Mouse (Mus musculus) kidney, postnatal 14 days (tissue): ENCODE measurements around the gene Arid2.
"Not testable (repeated sequence)": the region's sequence is repeated elsewhere in the genome, so short reads cannot be mapped to it uniquely, and the experiment has no call there.

Experiments
- DNase-seq: peaks from one replicate; pipeline ENCODE4 v3.0.0; 2022; ENCODE audit warnings: mixed read lengths

Arid2 gene

GRCm38 (mm10) chr15:96434202-96434601 lies 146.9 kb downstream of the Arid2 start:
- no peak for DNase-seq

DNA sequence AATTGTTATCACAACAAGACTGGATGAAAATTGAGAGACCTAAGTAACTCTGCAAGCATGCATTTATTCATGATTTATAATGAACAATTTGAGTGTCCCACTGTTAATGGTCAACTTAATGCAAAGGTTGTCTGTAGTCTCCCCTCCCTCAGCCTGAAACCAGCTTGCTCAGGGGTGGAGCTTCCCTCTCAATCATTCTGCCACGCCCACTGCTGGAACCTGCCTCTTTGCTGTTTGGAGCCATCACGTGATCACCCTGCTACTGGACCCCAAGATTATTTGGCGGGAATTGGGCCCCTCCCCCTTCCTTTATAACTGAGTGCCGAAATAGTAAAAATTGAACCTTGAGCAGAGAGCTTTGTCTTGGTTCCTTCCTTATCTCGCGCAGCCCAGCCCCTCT lies 154.2 kb downstream of the Arid2 start:
- not testable (repeated sequence) for DNase-seq

DNA sequence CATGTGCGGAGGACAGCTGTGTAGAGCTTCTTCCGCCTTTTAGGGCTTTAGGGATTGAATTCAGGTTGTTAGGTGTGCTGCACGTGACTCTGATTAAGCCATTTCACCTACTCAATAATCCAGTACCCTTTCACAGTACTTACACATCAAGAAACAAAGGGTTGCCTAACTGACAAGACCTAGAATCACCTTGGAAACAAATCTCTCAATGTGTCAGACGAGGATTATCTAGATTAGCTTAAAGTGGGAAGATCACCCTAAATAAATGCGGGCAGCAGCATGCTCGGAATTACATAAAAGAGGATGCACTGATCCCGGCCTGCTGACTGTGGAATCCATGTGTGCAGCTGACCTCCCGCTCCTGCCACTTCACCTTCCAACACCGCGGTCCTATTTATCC lies 159.5 kb downstream of the Arid2 start:
- DNase-seq: no peak

DNA sequence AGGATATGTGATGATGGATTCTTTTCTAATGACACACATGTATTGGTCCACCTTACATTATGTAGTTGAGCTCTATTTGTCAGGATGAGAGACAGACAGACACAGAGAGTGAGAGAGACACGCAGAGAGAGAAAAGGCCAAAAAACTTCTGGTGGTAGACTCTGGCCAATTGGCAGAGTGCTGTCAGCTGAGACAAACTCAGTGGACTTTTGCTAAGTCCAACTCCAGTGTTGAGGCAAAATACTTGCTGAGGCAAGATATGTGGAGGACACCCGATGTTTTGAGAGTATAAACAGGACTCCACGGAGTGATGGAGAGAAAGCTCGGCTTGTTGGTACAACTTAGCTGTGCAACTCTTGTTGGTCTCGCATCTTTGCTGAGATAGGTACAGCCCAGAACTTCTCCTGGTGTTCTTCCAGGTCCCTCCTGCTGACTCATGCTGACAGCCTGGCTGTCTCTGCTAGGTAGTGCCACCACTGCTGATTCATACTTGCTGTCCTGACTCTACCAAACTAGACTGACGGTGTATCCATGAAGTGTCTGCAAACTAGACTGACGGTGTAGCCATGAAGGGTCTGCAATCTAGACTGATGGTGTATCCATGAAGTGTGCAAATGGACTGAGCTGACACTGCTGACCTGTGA lies 161.5 kb downstream of the Arid2 start:
- no peak for DNase-seq

- no peak for DNase-seq
These were observed 166.0 kb downstream of the Arid2 start for GRCm38 (mm10) chr15:96453346-96453745.
